Mouse (Mus musculus) ovary, postnatal 10 days (tissue): ENCODE data around the gene Acot13.

ENCODE experiments used
- DNase-seq: peaks from one replicate; pipeline ENCODE4 v3.0.0; 2022; ENCODE audit warnings: low spot score

Gene Acot13

GRCm38 (mm10) chr13:24830756-24831352, 486 bp downstream of the Acot13 start:
- DNase-seq: no peak

- DNase-seq: no peak
Measured at GRCm38 (mm10) chr13:24826116-24826515, 5.2 kb downstream of the Acot13 start.

GRCm38 (mm10) chr13:24825587-24825986, 5.8 kb downstream of the Acot13 start:
- DNase-seq: no peak

- DNase-seq: no peak
Measured at GRCm38 (mm10) chr13:24824647-24825046, 6.7 kb downstream of the Acot13 start.

- no peak for DNase-seq
Measured at GRCm38 (mm10) chr13:24822663-24823343, 8.5 kb downstream of the Acot13 start.

GRCm38 (mm10) chr13:24819931-24820330, 11.4 kb downstream of the Acot13 start:
- no peak for DNase-seq

DNA sequence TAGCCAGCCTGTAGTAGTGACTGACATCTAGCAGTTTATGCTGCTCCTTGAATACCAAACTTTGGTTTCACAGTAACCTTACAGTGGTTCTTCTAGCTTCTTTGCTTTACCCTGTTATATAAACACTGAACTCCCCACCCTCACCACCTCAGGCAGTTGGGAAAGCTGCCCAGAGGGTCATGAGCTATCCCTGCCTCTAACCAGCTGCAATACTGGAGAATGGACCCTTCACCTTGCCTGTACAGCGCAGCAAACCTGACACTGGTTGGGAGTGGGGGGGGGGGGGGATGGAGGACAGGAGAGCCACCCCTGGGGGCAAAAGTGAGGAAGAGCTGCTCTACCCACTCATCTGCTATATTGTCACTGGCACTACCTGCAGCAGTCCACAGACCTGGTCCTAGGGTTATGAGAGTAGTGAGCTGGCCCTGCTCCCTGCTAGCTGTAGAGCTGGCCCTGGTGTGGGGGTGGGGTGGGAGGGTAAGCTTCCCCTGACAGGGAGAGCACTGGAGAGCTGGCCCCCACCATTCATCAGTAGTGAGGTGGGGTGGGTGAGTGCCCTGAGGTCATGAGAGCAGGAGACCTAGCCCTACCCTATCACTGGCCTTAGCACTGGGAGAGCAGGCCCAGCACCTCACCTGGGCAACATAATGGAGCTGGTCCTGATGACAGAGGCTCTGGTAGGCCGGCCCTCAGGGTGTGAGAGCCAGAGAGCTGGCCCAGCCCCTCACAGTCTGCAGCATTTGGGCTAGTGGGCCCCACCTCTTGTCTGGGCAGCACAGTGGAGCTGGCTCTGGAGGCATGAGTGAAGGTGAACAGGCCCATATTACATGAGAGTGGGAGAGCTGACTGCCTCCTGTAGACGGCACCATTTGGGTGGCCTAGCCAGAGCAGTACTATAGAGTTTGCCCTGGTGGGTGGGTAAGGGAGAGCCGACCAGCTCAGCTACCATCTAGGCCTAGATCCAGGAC, 14.9 kb downstream of the Acot13 start:
- no peak for DNase-seq

DNA sequence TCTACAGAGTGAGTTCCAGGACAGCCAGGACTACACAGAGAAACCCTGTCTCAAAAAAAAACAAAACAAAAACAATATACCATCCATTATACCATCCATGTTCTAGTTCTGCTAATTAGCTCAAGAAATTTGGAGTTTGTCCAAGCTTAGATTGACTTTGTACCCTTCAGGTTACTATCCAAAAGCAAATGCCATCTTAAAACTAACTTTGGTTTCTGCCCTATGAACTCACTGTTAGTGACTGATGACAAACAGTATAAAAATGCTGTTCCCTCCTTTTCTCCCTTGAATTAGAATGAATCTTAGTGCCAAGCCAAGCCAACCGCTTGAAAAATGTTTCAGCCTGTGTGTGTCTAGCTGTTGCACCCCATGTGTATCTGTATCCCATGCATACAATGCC, 16.7 kb downstream of the Acot13 start:
- DNase-seq: no peak

DNA sequence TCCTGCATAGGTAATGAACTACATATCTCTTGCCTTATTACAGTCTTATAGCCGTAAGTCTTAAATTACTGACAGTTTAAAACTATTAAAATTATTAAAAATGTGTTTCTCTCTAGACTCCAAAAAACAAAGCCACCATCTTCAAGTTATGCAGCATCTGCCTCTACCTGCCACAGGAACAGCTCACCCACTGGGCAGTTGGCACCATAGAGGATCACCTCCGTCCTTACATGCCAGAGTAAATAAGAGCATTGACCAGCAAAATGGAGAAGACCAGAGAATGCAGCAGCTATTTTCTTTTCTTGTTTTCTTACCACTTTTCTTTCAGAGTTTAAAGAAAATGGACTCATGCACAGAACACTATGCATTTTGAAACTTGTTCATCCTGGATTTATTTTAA, 18.8 kb downstream of the Acot13 start:
- DNase-seq: no peak

DNA sequence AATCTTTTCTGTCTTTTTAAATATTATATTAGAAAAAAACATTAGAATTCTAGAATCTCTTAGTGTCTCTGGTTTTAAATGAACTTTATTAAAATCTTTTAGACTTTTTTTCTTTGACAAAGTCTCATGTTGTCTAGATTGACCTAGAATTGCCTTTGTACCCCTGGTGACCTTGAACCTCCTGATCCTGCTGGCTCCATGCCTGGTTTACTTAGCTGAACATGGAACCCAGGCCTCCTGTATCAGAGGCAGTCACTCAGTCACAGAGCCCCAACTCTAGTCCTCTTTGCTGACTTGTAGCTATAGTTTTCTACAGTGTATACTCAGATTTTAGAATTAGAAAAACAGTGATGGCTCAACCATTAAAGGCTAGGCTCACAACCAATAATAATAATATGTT, 25.3 kb downstream of the Acot13 start:
- DNase-seq: no peak

DNA sequence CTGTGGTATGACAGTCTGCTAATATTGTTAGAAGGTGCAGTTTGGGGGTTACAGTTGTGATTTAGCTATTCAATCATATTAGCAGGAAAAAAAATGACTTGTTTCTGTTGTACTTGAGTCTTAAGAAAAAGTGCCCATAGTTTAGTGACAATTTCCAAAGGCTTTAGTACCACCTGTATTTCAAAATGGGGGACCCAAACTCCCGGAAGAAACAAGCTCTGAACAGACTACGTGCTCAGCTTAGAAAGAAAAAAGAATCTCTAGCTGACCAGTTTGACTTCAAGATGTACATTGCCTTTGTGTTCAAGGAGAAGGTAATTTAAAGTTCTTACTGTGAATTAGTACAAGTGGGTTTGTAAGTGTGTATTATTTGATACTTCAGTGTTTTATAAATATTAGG, 28.1 kb downstream of the Acot13 start:
- no peak for DNase-seq

GRCm38 (mm10) chr13:24802131-24802691, 29.1 kb downstream of the Acot13 start:
- peak; percentile 8 for DNase-seq

GRCm38 (mm10) chr13:24801308-24801921, 29.9 kb downstream of the Acot13 start, which contains the start of gene BC005537:
Gene BC005537, plus strand, starts transcription at chr13:24801657.
- DNase-seq: peak; percentile 26

DNA sequence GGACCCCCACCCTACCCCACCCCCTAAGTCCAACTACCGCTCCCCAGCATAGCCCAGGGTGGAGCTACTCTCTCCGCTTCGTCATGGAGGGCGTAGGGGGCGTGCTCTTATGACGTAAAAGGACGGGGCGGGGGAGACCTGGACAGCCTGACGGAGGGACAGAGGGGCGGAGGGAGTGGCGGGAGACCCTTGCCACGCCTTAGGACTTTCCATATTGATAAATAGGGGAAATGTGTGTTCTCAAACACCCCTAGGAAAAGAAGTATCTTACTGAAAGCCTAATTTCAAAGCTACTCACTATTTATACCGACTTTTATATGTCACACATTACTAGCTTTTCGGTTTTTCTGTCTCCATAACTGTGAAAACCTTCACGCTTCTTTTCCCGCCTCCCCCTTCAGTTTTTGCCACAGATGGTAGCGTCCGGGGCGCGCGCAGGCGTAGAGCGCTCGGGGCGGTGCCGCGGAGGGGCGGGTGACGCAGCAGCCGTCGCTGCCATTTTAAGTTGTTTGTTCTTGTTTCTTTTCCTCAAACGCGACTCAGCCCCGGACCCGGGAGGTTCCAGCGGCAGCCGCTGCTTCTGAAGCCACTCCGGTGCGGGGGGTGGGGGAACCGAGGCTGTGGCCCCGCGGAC, 30.5 kb downstream of the Acot13 start:
- peak; percentile 97 for DNase-seq

DNA sequence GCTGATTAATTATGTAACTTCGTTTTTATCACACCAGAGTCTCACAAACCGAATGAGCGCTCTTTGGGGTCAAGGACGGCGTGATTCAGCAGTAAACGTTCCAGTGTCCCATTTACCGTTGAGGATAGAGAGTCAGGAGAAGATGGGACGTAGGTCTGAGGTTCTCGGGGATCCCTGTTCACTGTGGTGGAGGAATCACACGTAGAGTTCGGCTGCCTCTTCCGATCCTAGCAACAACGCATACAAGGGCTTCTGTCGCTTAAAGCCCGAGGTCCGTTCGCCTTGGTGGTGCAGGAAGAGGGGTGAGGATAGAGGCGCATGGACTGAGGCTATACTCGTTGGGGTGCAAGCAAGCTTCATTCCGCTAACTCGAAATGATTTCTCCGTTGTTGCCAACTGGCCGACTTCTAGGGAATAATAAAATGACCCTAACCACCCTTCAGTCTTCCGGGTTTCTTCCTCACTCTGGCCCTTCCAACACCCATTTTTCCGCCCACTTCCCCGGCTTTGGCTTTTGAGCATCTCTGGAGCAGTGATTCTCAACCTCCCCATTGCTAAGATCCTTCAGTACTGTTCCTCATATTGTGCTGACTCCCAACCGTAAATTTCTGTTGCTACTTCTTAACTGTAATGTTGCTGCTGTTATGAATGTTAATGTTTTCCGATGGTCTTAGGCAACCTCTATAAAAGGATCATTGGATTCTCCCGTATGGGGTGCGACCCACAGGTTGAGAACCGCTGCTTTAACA, 31.2 kb downstream of the Acot13 start:
- peak; percentile 23 for DNase-seq

DNA sequence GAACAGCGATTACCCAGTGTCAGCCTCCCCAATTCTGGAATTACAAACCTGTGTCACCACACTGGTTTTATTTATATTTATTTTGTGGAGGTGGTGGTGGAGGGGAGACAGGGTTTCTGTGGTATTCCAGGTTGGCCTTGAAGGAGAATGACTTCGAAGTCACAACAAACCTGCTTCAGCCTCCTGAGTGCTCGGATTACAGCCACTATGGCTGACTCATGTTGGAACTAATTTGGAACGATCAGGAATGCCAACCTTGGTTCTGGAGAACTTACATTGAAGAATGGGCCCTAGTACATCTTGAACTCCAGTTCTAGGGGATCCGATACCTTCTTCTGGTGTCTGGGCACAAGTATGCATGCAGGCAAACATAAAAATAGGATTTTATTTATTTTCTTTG, 32.0 kb downstream of the Acot13 start:
- no peak for DNase-seq

DNA sequence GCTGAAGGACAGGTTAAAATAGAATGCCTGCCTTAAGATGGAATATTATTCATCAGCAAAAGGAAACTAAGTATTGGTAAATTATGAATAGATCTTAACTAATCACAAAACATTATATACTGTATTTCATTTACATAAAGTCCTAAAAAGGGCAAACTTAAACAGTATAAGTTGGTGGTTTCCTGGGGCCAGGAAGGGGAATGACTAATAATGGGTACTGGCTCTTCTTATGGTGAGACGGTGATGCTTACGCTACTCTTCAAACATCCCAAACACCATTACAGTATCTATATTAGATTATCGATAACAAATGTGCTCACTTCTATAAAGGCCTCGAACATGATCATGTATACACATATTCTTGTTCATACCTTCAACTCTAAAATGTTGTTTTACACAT, 32.7 kb downstream of the Acot13 start:
- DNase-seq: no peak

- no peak for DNase-seq
Measured at GRCm38 (mm10) chr13:24792411-24793045, 38.8 kb downstream of the Acot13 start.

GRCm38 (mm10) chr13:24791349-24791748, 40.0 kb downstream of the Acot13 start:
- DNase-seq: no peak

GRCm38 (mm10) chr13:24787477-24787876, 43.9 kb downstream of the Acot13 start:
- DNase-seq: no peak
